Mouse (Mus musculus) lung, embryonic 15.5 days (tissue): ENCODE data around the gene Hspb2. TPM values are rescaled to one million over a fixed set of nuclear protein-coding genes. Genes with fewer than 3 reads are reported as not detected.

Experiments used
- ATAC-seq: fragments of 200-750 bp; cut with Nextera tagmentation; 2 replicates; pipeline ENCODE4 v1.8.0; 2017; ENCODE audit warnings: moderate number of reproducible peaks, borderline replicate concordance; ENCODE audit not compliant: low FRiP score, low TSS enrichment; ENCODE audit errors: extremely low read depth
- H3K27ac ChIP-seq: fragments of 300-500 bp; sonication (generic); 2 replicates; pipeline ENCODE4 v1.5.1; 2015; ENCODE audit warnings: moderate library complexity, mild to moderate bottlenecking, inconsistent platforms
- H3K27me3 ChIP-seq: fragments of 300-500 bp; sonication (generic); 2 replicates; pipeline ENCODE4 v1.6.1; 2015; ENCODE audit warnings: inconsistent platforms
- H3K36me3 ChIP-seq: fragments of 300-500 bp; sonication (generic); 2 replicates; pipeline ENCODE4 v1.6.1; 2015; ENCODE audit warnings: inconsistent platforms
- H3K4me1 ChIP-seq: fragments of 300-500 bp; sonication (generic); 2 replicates; pipeline ENCODE4 v1.6.1; 2015; ENCODE audit warnings: inconsistent platforms
- H3K4me2 ChIP-seq: fragments of 300-500 bp; sonication (generic); 2 replicates; pipeline ENCODE4 v1.6.1; 2015; ENCODE audit warnings: inconsistent platforms, mild to moderate bottlenecking, moderate library complexity
- H3K4me3 ChIP-seq: fragments of 300-500 bp; sonication (generic); 2 replicates; pipeline ENCODE4 v1.5.1; 2015; ENCODE audit warnings: mild to moderate bottlenecking, inconsistent platforms
- H3K9ac ChIP-seq: fragments of 300-500 bp; sonication (generic); 2 replicates; pipeline ENCODE4 v1.6.1; 2015; ENCODE audit warnings: inconsistent platforms
- H3K9me3 ChIP-seq: fragments of 300-500 bp; sonication (generic); 2 replicates; pipeline ENCODE4 v1.6.1; 2016; ENCODE audit warnings: inconsistent platforms
- WGBS: fragments of 180-500 bp; shearing (Covaris S2); methylation state at CpG from one replicate; pipeline ENCODE4 v1.1.7; 2015; 5-methylcytosine and 5-hydroxymethylcytosine counted together
- polyA plus RNA-seq: library from polyadenylated mRNA; unstranded; fragments of >200 nt; fragmentation: Nextera tagmentation; extraction: Ambion mirVana; gene quantifications from 2 replicates; pipeline ENCODE4 v1.2.1, GENCODE M21; 2015

Gene Hspb2
- 14.5 and 16.4 TPM in 2 replicates for polyA plus RNA-seq

DNA sequence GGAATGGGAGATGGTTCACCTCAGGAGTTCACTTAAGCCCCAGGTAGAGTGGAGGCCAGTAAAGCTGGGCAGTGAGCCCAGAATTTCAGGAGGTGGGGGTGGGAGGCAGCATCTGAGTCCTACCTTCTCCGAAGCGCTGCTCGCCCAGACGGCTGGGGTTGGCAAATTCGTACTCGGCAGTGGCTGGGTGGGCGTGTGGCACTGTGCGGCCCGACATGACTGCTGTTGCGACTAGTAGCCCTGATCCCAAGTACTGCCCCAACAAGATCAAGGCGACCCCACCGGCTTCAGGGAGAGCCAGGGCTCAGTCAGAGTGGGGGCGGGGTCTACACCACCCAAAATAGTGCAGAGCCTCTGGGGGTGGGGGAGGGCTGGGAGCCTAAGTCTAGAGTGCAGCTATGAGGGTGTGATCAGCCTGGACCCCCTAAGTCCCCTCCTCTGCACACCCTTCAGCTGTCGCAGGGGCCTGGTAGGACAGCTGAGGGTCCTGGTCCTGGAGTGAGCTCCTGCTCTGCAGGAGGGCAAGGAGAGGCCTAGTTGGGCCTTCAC is at the start of gene Hspb2:
Hspb2 (minus strand) TSS at position 301 of the 549 bp plus-strand sequence.
- peak within 1 kb of the TSS; percentile 28 for H3K4me3 ChIP-seq
- WGBS, result 49% methylated on average over 14 of the region's 14 CpGs
- H3K27ac ChIP-seq, result peak within 1 kb of the TSS; percentile 91
- H3K4me2 ChIP-seq, result peak within 1 kb of the TSS; percentile 46
- peak; percentile 57 for ATAC-seq
- peak within 1 kb of the TSS; percentile 20; the same call in 1 of the 2 replicates for H3K9ac ChIP-seq
- no peaks in the 10 kb centered on the region for H3K36me3 ChIP-seq
- no peaks in the 10 kb centered on the region for H3K27me3 ChIP-seq
- H3K4me1 ChIP-seq, result peaks cover 33% of the 10 kb centered on the region
- no peaks in the 10 kb centered on the region for H3K9me3 ChIP-seq

DNA sequence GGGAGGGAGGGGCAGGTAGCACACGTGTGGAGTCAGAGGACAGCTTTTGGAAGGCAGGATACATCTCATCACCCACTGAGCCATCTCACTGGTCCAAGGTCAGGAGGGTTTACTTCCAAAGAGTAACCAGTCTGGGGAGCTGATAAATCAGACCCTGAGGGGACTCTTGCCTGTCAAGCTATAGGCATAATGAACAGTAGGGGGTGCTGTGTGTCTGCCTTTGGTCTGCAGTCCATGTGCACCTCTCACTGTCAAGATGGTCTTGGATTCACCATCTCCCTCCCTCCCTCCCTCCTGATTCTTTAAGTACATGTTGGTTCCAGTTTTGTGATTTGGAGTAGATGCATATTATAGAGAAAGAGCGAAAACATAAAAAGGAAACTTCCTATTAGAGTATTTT is 48.8 kb upstream of the Hspb2 start:
- Histone ChIP-seq H3K4me2 (no peak overlapping the region), H3K4me3 (no peak overlapping the region), H3K9ac (no peak overlapping the region), H3K9me3 (no peaks in the 10 kb centered on the region), H3K36me3 (peaks cover 40% of the 10 kb centered on the region), H3K4me1 (no peaks in the 10 kb centered on the region), H3K27ac (no peak overlapping the region), H3K27me3 (no peaks in the 10 kb centered on the region)
- no peak for ATAC-seq
- whole genome bisulfite sequencing, result 69% methylated on average over 2 of the region's 2 CpGs

- Histone ChIP-seq H3K9me3 (no peaks in the 10 kb centered on the region), H3K4me1 (no peaks in the 10 kb centered on the region), H3K36me3 (peaks cover 25% of the 10 kb centered on the region), H3K4me2 (no peak overlapping the region), H3K27ac (no peak overlapping the region), H3K27me3 (no peaks in the 10 kb centered on the region), H3K4me3 (no peak overlapping the region), H3K9ac (no peak overlapping the region)
- no peak for ATAC-seq
- 77% methylated on average over 5 of the region's 5 CpGs for WGBS
These were observed 46.2 kb upstream of the Hspb2 start for GRCm38 (mm10) chr9:50798368-50798767.

DNA sequence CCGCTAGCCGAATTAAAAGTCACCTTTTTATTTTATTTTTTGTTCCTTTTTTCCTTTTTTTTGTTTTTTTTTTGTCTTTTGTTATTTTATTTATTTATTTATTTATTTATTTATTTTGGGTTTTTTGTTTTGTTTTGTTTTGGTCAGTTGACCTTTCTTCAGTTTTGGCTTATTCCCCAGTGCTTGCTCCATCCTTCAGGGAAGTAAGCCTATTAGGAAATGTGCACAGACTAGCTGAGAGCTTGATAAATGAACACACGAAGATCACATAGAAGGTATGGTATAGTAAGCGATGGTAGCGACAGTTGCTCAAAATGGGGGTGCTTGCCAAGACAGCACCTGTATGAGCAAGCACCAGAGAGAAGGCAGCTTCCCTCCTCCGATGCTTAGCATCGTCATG is 45.5 kb upstream of the Hspb2 start:
- H3K4me1 ChIP-seq, result no peaks in the 10 kb centered on the region
- H3K27ac ChIP-seq, result no peak overlapping the region
- no peak for ATAC-seq
- H3K36me3 ChIP-seq, result peaks cover 26% of the 10 kb centered on the region
- no peak overlapping the region for H3K4me3 ChIP-seq
- H3K4me2 ChIP-seq, result no peak overlapping the region
- no peaks in the 10 kb centered on the region for H3K27me3 ChIP-seq
- H3K9me3 ChIP-seq, result no peaks in the 10 kb centered on the region
- WGBS, result 96% methylated on average over 7 of the region's 7 CpGs
- no peak overlapping the region for H3K9ac ChIP-seq

DNA sequence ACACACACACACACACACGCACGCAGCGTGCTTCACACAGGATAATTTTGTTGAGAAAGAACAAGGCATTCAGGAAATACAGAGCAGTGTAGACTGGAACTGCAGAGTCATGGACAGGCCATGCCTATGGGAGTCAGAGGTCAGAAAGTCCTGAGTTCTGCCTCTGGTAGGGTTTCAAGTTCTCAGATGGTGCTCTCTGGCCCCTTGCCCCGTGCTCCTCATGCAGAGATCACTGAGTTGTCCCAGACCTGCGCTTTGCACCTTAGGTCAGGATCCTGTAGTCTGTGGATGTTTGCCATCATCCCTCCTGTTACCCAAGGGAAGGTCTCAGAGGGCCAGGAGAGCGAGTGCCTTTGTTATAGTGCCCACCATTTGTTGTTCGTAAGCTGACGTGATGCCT is 44.6 kb upstream of the Hspb2 start:
- no peak overlapping the region for H3K4me3 ChIP-seq
- no peak overlapping the region for H3K4me2 ChIP-seq
- no peak overlapping the region for H3K27ac ChIP-seq
- peaks cover 28% of the 10 kb centered on the region for H3K36me3 ChIP-seq
- WGBS, result 90% methylated on average over 8 of the region's 8 CpGs
- no peak for ATAC-seq
- no peak overlapping the region for H3K9ac ChIP-seq
- H3K9me3 ChIP-seq, result no peaks in the 10 kb centered on the region
- H3K4me1 ChIP-seq, result no peaks in the 10 kb centered on the region
- no peaks in the 10 kb centered on the region for H3K27me3 ChIP-seq

- Histone ChIP-seq H3K4me2 (no peak overlapping the region), H3K4me1 (no peaks in the 10 kb centered on the region), H3K27ac (no peak overlapping the region), H3K27me3 (no peaks in the 10 kb centered on the region), H3K36me3 (peaks cover 24% of the 10 kb centered on the region), H3K9me3 (no peaks in the 10 kb centered on the region), H3K9ac (no peak overlapping the region), H3K4me3 (no peak overlapping the region)
- WGBS, result 92% methylated on average over 3 of the region's 3 CpGs
- no peak for ATAC-seq
These were observed 43.1 kb upstream of the Hspb2 start for GRCm38 (mm10) chr9:50795266-50795665.

DNA sequence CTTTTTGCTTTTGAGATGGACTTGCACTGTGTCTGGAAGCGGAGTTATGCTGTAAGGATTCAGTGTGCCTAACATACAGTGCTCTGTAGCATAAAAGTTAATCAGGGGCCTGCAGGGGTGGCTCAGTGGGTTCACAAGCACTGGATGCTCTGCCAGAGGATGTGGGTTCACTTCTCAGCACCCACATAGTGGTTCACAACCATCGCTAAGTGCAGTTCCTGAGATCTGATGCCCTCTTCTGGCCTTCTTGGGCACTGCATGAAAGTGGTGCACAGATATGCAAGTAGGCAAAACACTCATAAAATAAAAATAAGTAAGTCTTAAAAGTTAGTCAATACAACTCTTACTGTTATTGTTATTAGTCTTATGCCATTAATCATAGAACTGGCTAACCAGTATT is 30.0 kb upstream of the Hspb2 start:
- WGBS, result 71% methylated on average over 2 of the region's 2 CpGs
- Histone ChIP-seq H3K36me3 (peaks cover 74% of the 10 kb centered on the region), H3K4me2 (no peak overlapping the region), H3K4me3 (no peak overlapping the region), H3K27me3 (no peaks in the 10 kb centered on the region), H3K27ac (no peak overlapping the region), H3K9me3 (no peaks in the 10 kb centered on the region), H3K4me1 (no peaks in the 10 kb centered on the region), H3K9ac (no peak overlapping the region)
- ATAC-seq, result no peak

GRCm38 (mm10) chr9:50776162-50776760 is 24.1 kb upstream of the Hspb2 start:
- H3K4me3 ChIP-seq, result peak overlapping the region; percentile 89
- peaks cover 19% of the 10 kb centered on the region for H3K4me1 ChIP-seq
- H3K9ac ChIP-seq, result peak overlapping the region; percentile 89
- no peaks in the 10 kb centered on the region for H3K27me3 ChIP-seq
- ATAC-seq, result no peak
- WGBS, result 52% methylated on average over 11 of the region's 11 CpGs
- no peaks in the 10 kb centered on the region for H3K9me3 ChIP-seq
- H3K27ac ChIP-seq, result no peak overlapping the region
- H3K4me2 ChIP-seq, result peak overlapping the region; percentile 77
- peaks cover 32% of the 10 kb centered on the region for H3K36me3 ChIP-seq

- peaks cover 29% of the 10 kb centered on the region for H3K36me3 ChIP-seq
- WGBS, result under 1% methylated on average over 22 of the region's 30 CpGs
- H3K4me3 ChIP-seq, result peak overlapping the region; percentile 89
- H3K27me3 ChIP-seq, result no peaks in the 10 kb centered on the region
- H3K27ac ChIP-seq, result 0 out of 2 replicates have a peak overlapping the region, but pooled peaks have one; percentile 80
- H3K4me1 ChIP-seq, result peaks cover 19% of the 10 kb centered on the region
- H3K9me3 ChIP-seq, result no peaks in the 10 kb centered on the region
- peak overlapping the region; percentile 77 for H3K4me2 ChIP-seq
- ATAC-seq, result peak; percentile 63; the same call in 1 of the 2 replicates
- H3K9ac ChIP-seq, result peak overlapping the region; percentile 89
These were observed 23.5 kb upstream of the Hspb2 start for GRCm38 (mm10) chr9:50775662-50776126.

- WGBS, result under 1% methylated on average over 47 of the region's 51 CpGs
- ATAC-seq, result peak; percentile 83
These were observed 22.9 kb upstream of the Hspb2 start, which contains the start of the genes Alg9 and 1110032A03Rik for GRCm38 (mm10) chr9:50774991-50775612. Gene Alg9, plus strand, starts transcription at chr9:50775019. Gene 1110032A03Rik, minus strand, starts transcription at chr9:50775520.

DNA sequence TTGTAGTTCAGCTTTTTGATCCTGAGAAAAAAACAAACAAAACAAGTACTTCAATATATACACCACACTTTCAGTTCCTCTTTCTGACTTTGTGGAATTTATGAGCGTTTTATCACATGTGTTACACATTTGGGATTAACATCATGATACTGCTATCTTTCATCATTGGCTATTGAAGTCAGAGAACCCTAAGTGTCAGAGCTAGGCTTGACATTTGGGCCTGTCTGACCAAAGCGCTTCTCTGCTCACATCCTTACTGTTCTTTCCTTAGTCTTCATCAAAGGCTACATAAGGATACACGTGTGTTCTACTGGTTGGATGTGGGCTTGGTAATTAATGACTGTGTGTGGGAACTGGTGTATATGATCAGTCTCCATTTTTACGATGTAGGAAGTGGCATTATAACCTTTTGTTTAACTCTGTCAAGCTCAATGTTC is 21.9 kb upstream of the Hspb2 start:
- Histone ChIP-seq H3K4me3 (0 out of 2 replicates have a peak overlapping the region, but pooled peaks have one; percentile 89), H3K27me3 (no peaks in the 10 kb centered on the region), H3K4me1 (peaks cover 26% of the 10 kb centered on the region), H3K36me3 (peaks cover 16% of the 10 kb centered on the region), H3K27ac (no peak overlapping the region), H3K9me3 (no peaks in the 10 kb centered on the region), H3K4me2 (peak overlapping the region; percentile 77), H3K9ac (no peak overlapping the region)
- ATAC-seq, result no peak
- 62% methylated on average over 4 of the region's 4 CpGs for WGBS

More at GRCm38 (mm10) chr9:50774991-50775612, 22.9 kb upstream of the Hspb2 start, which contains the start of the genes Alg9 and 1110032A03Rik:
- Histone ChIP-seq H3K4me3 (peak within 1 kb of the TSS; percentile 89), H3K9ac (peak within 1 kb of the TSS; percentile 89), H3K27me3 (no peaks in the 10 kb centered on the region), H3K4me1 (peaks cover 19% of the 10 kb centered on the region), H3K9me3 (no peaks in the 10 kb centered on the region), H3K4me2 (peak within 1 kb of the TSS; percentile 77), H3K36me3 (peaks cover 25% of the 10 kb centered on the region), H3K27ac (peak within 1 kb of the TSS; percentile 80)

DNA sequence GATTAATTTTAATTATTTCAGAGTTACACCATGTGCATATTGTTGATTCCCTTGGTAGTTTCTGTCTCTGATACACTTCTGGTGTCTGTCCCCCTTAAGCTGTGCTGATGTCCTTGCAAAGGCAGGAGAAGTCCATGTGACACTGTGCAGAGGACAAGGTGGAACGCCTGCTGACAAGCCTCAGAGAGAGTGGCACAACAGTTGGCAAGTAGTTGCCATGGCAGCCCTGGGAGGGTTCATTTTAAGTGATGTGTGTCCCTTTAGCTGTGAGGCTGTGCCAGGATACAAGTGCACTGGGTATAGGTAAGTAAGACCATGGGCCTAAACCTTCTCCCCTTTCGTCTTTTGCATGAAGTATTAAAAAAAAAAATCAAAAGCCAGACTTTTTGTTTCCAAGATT is 17.9 kb upstream of the Hspb2 start:
- Histone ChIP-seq H3K27me3 (no peaks in the 10 kb centered on the region), H3K36me3 (peaks cover 9% of the 10 kb centered on the region), H3K4me1 (peaks cover 29% of the 10 kb centered on the region), H3K4me2 (no peak overlapping the region), H3K9me3 (no peaks in the 10 kb centered on the region), H3K9ac (no peak overlapping the region), H3K4me3 (no peak overlapping the region), H3K27ac (no peak overlapping the region)
- no peak for ATAC-seq
- 77% methylated on average over 2 of the region's 2 CpGs for WGBS
